12 mouse cellular contexts compared by ENCODE assay signal in the genomic region with DNA sequence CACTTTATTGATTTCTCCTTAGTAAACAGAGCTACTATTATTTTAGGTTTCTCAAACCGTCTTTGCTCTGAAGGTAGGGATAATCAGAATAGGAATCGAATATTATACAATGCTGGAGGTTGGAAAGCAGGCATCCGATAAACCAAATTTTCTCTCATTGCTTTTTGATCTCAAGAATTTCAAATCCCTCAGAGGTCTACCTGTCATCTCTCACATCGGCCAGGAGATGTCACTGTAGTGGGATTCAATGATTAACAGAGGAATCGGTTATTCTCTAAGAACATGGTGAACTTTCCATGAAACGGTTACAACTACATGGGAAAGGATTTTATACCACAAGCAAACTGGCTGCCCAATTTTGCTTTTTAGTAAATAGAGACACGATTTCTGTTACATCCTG.
DNase-seq lines count a peak whose midpoint lies in the region; ATAC-seq lines count a peak whose summit lies in the region.
"Had no signal": no experiment of that assay in that cellular context is flagged by ENCODE, and none has a peak within 500 bp of the region (broad histone marks: within the 10 kb centered on the region; RNA-seq: fewer than 3 reads in every experiment).

No protein-coding gene starts in this region.

- no peaks in the 10 kb centered on the region for H3K9me3 ChIP-seq in forebrain, embryonic 14.5 days (replicated peaks; ENCODE audit: control insufficient read depth, low read length)
- no peaks in the 10 kb centered on the region for H3K9me3 ChIP-seq in forebrain, embryonic 12.5 days
- H3K9me3 ChIP-seq: kidney, embryonic 15.5 days had no signal

- H3K27me3 ChIP-seq in forebrain, embryonic 14.5 days (replicated peaks; ENCODE audit: control insufficient read depth, insufficient read depth, low read length) = no peaks in the 10 kb centered on the region
- H3K27me3 ChIP-seq in forebrain, embryonic 12.5 days = no peaks in the 10 kb centered on the region
- H3K27me3 ChIP-seq: kidney, embryonic 15.5 days had no signal

- H3K36me3 ChIP-seq in forebrain, embryonic 14.5 days (ENCODE audit: control insufficient read depth, insufficient read depth, low read length) = no peaks in the 10 kb centered on the region
- no peaks in the 10 kb centered on the region for H3K36me3 ChIP-seq in forebrain, embryonic 12.5 days (replicated peaks)
- H3K36me3 ChIP-seq: kidney, embryonic 15.5 days had no signal

- 72% methylated on average over 7 of the region's 7 CpGs for WGBS in forebrain, embryonic 14.5 days
- WGBS in forebrain, embryonic 12.5 days = 74% methylated on average over 7 of the region's 7 CpGs

- DNase-seq in forebrain, embryonic 14.5 days (ENCODE audit: low spot score) = peak; percentile 56
- peak; percentile 6 for DNase-seq in kidney, postnatal 14 days
- DNase-seq in kidney, postnatal 25 days = no peak
- peak; percentile 13 for DNase-seq in right cerebral cortex, adult 18-20 months
- DNase-seq in right cerebral cortex, postnatal 36 days (ENCODE audit: low spot score in 2 of 2) = no peak
- DNase-seq: left cerebral cortex, postnatal 4 days; lung, postnatal 4 days had no signal

- H3K4me3 ChIP-seq in forebrain, embryonic 14.5 days (ENCODE audit: low read depth, low read length) = no peak overlapping the region
- no peak overlapping the region for H3K4me3 ChIP-seq in forebrain, embryonic 12.5 days (replicated peaks)
- H3K4me3 ChIP-seq: kidney, embryonic 15.5 days; myocyte had no signal

- H3K27ac ChIP-seq in forebrain, embryonic 14.5 days (ENCODE audit: low read depth, low read length) = no peak overlapping the region
- no peak overlapping the region for H3K27ac ChIP-seq in forebrain, embryonic 12.5 days
- H3K27ac ChIP-seq: kidney, embryonic 15.5 days had no signal

- ATAC-seq in forebrain, embryonic 14.5 days = no peak
- no peak for ATAC-seq in forebrain, embryonic 12.5 days (ENCODE audit: low FRiP score)
- no peak for ATAC-seq in megakaryocyte-erythroid progenitor cell, adult 5-6 weeks (replicated peaks; ENCODE audit: low FRiP score, low TSS enrichment, poor library complexity, severe bottlenecking)
- no peak for ATAC-seq in megakaryocyte, adult 5-6 weeks (ENCODE audit: poor library complexity, severe bottlenecking)

- H3K9ac ChIP-seq in forebrain, embryonic 14.5 days (ENCODE audit: low read length) = no peak overlapping the region
- no peak overlapping the region for H3K9ac ChIP-seq in forebrain, embryonic 12.5 days
- H3K9ac ChIP-seq: kidney, embryonic 15.5 days had no signal

- H3K4me2 ChIP-seq in forebrain, embryonic 14.5 days (ENCODE audit: low read length) = no peak overlapping the region
- H3K4me2 ChIP-seq in forebrain, embryonic 12.5 days = no peak overlapping the region
- H3K4me2 ChIP-seq: kidney, embryonic 15.5 days had no signal

- no peaks in the 10 kb centered on the region for H3K4me1 ChIP-seq in forebrain, embryonic 14.5 days (ENCODE audit: control insufficient read depth, insufficient read depth, low read length)
- no peaks in the 10 kb centered on the region for H3K4me1 ChIP-seq in forebrain, embryonic 12.5 days

Comparison
In these comparisons a context has a peak if more than half of its experiments do, and no peak if none do; other contexts are left out.
1. DNase-seq: peak in forebrain, embryonic 14.5 days (single experiment), kidney, postnatal 14 days (single experiment) and right cerebral cortex, adult 18-20 months (single experiment); none in kidney, postnatal 25 days (0 of 2) and right cerebral cortex, postnatal 36 days (0 of 2).